Mouse (Mus musculus): ENCODE measurements around the gene Pecr.

- no peak for TF ChIP-seq CTCF (IDR thresholded peaks at IDR 0.05; ENCODE audit: low read depth, low read length)
- no peak for TF ChIP-seq POLR2A (IDR thresholded peaks at IDR 0.05; ENCODE audit: extremely low read depth, insufficient read depth, low read length)
These were observed 46.0 kb downstream of the Pecr start for GRCm38 (mm10) chr1:72238016-72238580.
